Mouse (Mus musculus) cerebellum, adult 2 months (tissue): Measurements from ENCODE around the gene Alkbh4.

ENCODE experiments used
- CTCF ChIP-seq: fragments of 200-500 bp; IDR thresholded peaks from 2 replicates; pipeline ENCODE4 v1.5.1; 2011; ENCODE audit warnings: low read depth, mild to moderate bottlenecking, control low read depth, low read length, moderate library complexity, borderline replicate concordance; ENCODE audit not compliant: insufficient read depth
- POLR2A ChIP-seq: fragments of 200-500 bp; IDR thresholded peaks from 2 replicates; pipeline ENCODE4 v1.6.1; 2011; ENCODE audit warnings: low read length, control low read depth, borderline replicate concordance; ENCODE audit not compliant: insufficient read depth

DNA sequence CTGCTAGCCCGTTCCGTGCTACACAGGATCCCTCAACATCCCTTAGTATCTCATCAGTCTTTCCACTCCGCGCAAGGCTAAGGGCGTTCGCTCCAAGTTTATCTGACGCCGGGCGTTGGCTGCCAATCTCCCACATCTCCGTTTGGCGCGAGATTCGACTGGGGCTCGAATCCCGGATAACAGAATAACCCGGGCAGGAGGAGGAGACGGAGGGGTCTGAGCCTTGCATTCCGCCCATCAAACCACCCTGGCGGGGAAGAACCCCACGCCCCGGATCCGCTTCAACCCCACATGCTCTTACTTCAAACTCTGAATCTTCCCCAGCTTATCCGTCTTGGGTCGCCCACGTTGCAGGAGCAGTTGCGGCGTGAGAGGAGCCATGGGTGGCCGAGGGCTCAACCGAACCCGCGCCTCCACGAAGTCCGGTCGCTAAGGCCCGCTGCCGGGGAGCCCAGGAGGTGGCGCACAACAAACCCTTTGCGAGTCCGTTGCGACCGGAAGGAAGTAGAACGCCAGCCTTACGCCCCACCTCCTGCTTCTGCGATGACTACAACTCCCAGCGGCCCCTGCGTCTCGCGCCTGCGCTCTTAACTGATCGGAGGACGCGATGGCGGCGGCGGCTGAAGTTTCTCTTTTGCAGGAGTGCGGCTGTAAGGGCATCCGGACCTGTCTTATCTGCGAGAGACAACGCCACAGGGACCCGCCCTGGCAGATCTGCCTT, at the start of gene Alkbh4, which contains the start of gene Lrwd1:
- peak; percentile 62; the same call in 1 of the 2 replicates for TF ChIP-seq CTCF
- peak; percentile 55 for TF ChIP-seq POLR2A
